Mouse (Mus musculus): ENCODE measurements around the gene Gm21969. TPM values are rescaled to one million over a fixed set of nuclear protein-coding genes. Genes with fewer than 3 reads are reported as not detected.

Gm21969 gene
- polyA plus RNA-seq, 1 experiment from 2014 or later = not detected

DNA sequence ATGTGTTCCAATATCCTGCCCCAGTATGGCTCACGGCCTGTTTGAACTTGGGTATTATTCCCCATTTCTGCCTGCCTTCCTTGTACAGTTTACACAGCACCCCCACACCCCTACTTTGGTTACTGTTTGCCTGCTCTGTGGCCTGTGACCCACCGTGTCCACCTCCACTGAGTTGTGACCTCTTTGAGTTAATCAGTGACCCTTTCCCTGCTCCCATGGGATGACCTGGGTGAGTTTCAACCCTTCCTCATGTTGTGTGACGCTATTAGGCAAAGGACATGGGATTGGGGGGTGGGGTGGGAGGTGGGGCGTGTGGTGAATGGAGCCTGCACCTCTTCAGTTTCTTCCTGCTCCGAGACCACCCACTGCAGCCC is 21.1 kb downstream of the Gm21969 start:
- no peaks in the 10 kb centered on the region for H3K9me3 ChIP-seq
- 0 out of 2 replicates have a peak overlapping the region, but pooled peaks have one; percentile 15 for H3K9ac ChIP-seq
- H3K36me3 ChIP-seq = no peaks in the 10 kb centered on the region
- no peak for ATAC-seq (ENCODE audit: insufficient number of reproducible peaks, insufficient read depth, low FRiP score, low TSS enrichment)
- H3K27me3 ChIP-seq = no peaks in the 10 kb centered on the region
- 53% methylated on average over 5 of the region's 5 CpGs for WGBS
- H3K4me2 ChIP-seq (replicated peaks) = peak overlapping the region; percentile 72
- no peak overlapping the region for H3K27ac ChIP-seq
- peaks cover 18% of the 10 kb centered on the region for H3K4me1 ChIP-seq
- H3K4me3 ChIP-seq = peak overlapping the region; percentile 71; the same call in 1 of the 2 replicates

DNA sequence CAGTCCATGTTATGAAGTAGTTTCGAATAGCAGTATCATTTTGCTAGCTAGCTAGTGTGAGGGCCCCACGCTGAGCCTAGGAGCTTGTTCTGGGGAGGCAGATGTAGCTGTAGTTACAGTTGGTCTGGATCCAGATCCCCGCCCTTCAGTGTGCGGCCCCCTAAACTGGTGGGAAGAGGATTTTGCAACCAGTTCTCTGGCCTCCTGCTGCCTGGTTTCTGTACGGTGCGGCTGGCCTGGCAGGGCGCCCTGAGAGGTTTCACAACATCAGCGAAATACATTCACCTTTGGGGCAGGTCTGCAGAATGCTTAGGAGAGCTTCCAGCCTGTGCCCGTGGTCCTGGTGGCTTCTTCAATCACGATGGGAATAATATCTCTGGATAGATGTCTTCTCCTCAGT is 21.7 kb downstream of the Gm21969 start:
- Histone ChIP-seq H3K9me3 (no peaks in the 10 kb centered on the region), H3K27ac (no peak overlapping the region), H3K4me2 (replicated peaks) (no peak overlapping the region), H3K36me3 (no peaks in the 10 kb centered on the region), H3K27me3 (no peaks in the 10 kb centered on the region), H3K4me1 (peaks cover 18% of the 10 kb centered on the region), H3K4me3 (peak overlapping the region; percentile 2; the same call in 1 of the 2 replicates), H3K9ac (no peak overlapping the region)
- no peak for ATAC-seq (ENCODE audit: insufficient number of reproducible peaks, insufficient read depth, low FRiP score, low TSS enrichment)
- WGBS = 85% methylated on average over 10 of the region's 10 CpGs

DNA sequence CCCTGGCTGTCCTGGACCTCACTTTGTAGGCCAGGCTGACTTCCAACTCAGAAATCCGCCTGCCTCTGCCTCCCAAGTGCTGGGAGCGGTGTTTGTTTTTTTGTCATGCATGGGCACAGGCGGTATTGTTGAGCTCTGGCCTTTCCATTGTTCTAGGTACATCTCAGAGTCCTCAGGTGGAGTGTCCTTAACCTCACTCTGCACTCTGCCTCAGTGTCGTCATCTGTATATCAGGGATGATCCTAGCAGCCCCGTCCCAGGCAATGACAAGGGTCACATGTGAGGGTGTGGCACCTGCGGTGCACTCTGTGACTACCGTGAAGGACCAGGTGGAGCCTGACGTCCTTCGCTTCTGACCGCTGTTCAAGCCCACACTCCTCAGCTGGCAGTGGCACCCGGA is 24.4 kb downstream of the Gm21969 start:
- Histone ChIP-seq H3K9ac (no peak overlapping the region), H3K4me2 (replicated peaks) (no peak overlapping the region), H3K27me3 (no peaks in the 10 kb centered on the region), H3K4me3 (no peak overlapping the region), H3K27ac (no peak overlapping the region), H3K4me1 (peaks cover 14% of the 10 kb centered on the region), H3K9me3 (no peaks in the 10 kb centered on the region), H3K36me3 (no peaks in the 10 kb centered on the region)
- WGBS = 92% methylated on average over 11 of the region's 11 CpGs
- no peak for ATAC-seq (ENCODE audit: insufficient number of reproducible peaks, insufficient read depth, low FRiP score, low TSS enrichment)

DNA sequence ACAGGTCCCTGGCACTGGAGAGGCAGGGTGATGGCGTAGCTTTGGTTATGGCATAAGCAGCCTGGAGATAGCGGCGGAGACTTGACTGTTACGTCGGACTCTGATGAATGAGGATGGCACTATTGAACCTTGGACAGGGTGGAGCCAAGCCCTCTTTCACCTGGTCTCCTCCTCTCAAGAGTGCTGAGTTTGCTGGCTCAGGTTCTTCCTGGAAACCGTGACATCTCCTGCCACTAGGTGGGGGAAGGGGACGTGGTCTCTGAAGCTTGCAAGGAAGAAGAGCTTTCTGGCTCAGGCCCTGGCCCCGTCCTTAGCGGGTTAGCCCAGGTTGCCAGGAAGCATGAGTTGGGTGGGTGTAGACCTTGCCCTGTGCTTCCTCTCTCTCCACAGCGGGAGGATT is 27.2 kb downstream of the Gm21969 start:
- Histone ChIP-seq H3K9ac (no peak overlapping the region), H3K4me2 (replicated peaks) (no peak overlapping the region), H3K27me3 (no peaks in the 10 kb centered on the region), H3K9me3 (no peaks in the 10 kb centered on the region), H3K27ac (no peak overlapping the region), H3K36me3 (no peaks in the 10 kb centered on the region), H3K4me1 (no peaks in the 10 kb centered on the region), H3K4me3 (no peak overlapping the region)
- WGBS = 69% methylated on average over 10 of the region's 10 CpGs
- ATAC-seq (ENCODE audit: insufficient number of reproducible peaks, insufficient read depth, low FRiP score, low TSS enrichment) = no peak

DNA sequence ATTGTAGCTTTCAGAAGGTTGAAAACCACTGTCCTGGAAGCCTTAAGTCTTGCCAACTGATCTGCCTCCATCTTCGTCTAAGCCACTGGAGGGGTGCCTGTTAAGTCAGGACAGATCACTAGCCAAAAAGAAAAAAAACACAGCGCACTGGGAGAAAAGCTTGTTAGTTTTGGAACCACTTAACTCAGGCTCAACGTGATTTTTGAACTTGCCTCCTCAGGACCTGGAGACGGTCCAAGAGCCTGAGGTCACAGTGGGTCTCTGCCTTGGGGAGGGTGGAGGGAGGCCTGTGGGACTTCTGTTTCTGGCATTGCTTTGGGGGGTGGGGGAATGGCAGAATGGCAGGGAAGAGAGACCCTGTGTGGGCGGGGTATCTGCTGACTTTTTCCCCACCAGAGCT is 28.2 kb downstream of the Gm21969 start:
- H3K9ac ChIP-seq = no peak overlapping the region
- no peak overlapping the region for H3K4me3 ChIP-seq
- WGBS = 68% methylated on average over 5 of the region's 5 CpGs
- no peak overlapping the region for H3K27ac ChIP-seq
- ATAC-seq (ENCODE audit: insufficient number of reproducible peaks, insufficient read depth, low FRiP score, low TSS enrichment) = no peak
- H3K9me3 ChIP-seq = no peaks in the 10 kb centered on the region
- no peaks in the 10 kb centered on the region for H3K4me1 ChIP-seq
- H3K27me3 ChIP-seq = no peaks in the 10 kb centered on the region
- no peaks in the 10 kb centered on the region for H3K36me3 ChIP-seq
- no peak overlapping the region for H3K4me2 ChIP-seq (replicated peaks)

DNA sequence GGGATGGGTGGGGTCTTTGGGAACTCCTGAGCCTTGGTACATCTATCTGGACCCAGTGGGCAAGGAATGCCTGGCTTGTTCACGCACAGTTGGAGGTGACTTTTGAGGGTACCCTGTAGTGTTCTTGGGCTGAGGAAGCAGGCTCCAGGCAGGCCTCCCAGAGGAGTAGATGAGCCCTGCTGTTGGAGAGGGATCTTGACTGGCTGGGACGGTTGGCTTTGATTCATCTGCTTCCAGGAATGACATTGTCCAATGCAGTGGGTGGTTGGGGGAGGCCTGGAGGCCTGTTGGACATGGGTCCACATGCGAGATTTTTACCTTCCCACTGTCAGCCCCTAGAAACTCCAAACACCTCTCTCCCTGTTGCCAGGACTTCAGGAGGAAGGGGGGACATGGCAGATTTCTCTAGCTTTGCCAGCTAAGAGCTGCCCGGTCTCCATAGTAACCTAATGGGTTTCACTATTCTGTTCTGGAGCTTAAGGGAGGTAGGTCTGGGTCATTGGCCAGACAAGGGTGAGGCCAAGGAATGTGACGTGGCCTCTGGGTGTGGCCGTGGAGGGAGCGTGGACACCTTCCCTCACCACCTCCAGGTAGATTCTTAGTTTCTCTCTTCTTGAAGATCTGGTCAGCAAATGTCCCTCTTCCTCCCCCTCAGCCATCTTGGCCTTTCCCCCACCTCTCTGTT is 28.7 kb downstream of the Gm21969 start:
- 86% methylated on average over 7 of the region's 7 CpGs for WGBS
- no peaks in the 10 kb centered on the region for H3K4me1 ChIP-seq
- no peak for ATAC-seq (ENCODE audit: insufficient number of reproducible peaks, insufficient read depth, low FRiP score, low TSS enrichment)

DNA sequence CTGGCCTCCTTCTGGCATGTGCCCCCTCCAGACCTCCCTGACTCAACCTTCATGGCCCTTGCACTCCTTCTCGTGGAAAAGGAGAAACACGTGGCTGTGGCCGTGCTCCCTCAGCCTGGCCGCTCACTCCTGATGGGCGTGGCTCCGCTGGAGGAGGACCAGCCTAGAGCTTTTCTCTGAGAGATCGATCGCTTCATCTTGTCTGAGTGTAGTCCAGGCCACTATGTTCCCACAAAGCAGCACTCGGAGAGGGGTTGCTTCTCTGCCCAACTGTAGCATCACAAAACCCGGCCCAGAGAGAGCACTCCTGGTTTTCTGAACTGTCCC is 29.2 kb downstream of the Gm21969 start:
- Histone ChIP-seq H3K36me3 (no peaks in the 10 kb centered on the region), H3K27me3 (no peaks in the 10 kb centered on the region), H3K9me3 (no peaks in the 10 kb centered on the region), H3K4me3 (no peak overlapping the region), H3K4me2 (replicated peaks) (no peak overlapping the region), H3K4me1 (no peaks in the 10 kb centered on the region), H3K27ac (no peak overlapping the region), H3K9ac (no peak overlapping the region)
- 77% methylated on average over 10 of the region's 10 CpGs for WGBS
- no peak for ATAC-seq (ENCODE audit: insufficient number of reproducible peaks, insufficient read depth, low FRiP score, low TSS enrichment)

More for the DNA sequence above, 28.7 kb downstream of the Gm21969 start:
- H3K27ac ChIP-seq = no peak overlapping the region
- no peak overlapping the region for H3K4me2 ChIP-seq (replicated peaks)
- H3K4me3 ChIP-seq = no peak overlapping the region
- H3K9me3 ChIP-seq = no peaks in the 10 kb centered on the region
- H3K36me3 ChIP-seq = no peaks in the 10 kb centered on the region
- H3K9ac ChIP-seq = no peak overlapping the region
- no peaks in the 10 kb centered on the region for H3K27me3 ChIP-seq

DNA sequence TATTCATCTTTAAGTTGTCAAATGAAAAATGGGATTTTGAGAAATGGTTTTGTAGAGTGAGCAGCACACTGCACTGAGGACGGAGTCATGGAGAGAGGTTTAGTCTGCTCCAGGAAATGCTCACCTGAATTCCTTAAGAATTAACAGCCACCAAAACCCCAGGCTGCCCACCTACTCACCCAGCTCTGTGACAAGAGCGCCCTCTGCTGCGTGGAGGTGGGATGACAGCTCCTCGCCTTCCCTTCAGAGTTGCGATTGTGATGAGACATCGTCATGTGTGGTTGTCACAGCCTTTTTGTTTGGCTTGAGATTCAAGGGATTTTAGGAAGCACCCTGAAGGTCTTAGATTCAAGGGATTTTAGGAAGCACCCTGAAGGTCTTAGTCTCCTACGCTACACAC is 33.4 kb downstream of the Gm21969 start:
- H3K9me3 ChIP-seq = no peaks in the 10 kb centered on the region
- ATAC-seq (ENCODE audit: insufficient number of reproducible peaks, insufficient read depth, low FRiP score, low TSS enrichment) = no peak; the same call in 1 of the 2 replicates
- H3K4me2 ChIP-seq (replicated peaks) = no peak overlapping the region
- no peak overlapping the region for H3K9ac ChIP-seq
- 27% methylated on average over 7 of the region's 7 CpGs for WGBS
- H3K36me3 ChIP-seq = peaks cover 8% of the 10 kb centered on the region; the same call in 1 of the 2 replicates
- no peak overlapping the region for H3K27ac ChIP-seq
- H3K4me3 ChIP-seq = no peak overlapping the region
- H3K4me1 ChIP-seq = peaks cover 3% of the 10 kb centered on the region
- peaks cover 11% of the 10 kb centered on the region for H3K27me3 ChIP-seq

DNA sequence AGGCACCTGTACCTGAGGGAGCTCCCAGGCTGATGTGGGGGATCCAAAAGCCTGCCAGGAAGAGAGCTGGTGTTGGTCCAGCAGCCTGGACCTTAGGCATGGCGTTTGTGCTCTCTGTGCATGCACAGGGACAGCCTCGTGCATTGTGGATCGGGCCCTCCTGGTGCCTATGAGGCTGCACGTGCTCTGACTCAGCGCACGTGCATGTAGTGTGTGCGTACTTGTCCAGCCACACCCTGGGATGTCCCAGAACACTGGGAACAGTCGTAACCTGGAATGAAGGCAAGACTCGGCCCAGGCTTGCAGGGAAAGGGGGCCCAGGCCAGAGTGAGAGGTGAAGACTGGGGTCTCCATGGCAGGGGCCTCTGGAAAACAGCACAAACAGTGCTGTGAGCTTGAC is 34.9 kb downstream of the Gm21969 start:
- ATAC-seq (ENCODE audit: insufficient number of reproducible peaks, insufficient read depth, low FRiP score, low TSS enrichment) = no peak
- Histone ChIP-seq H3K9me3 (no peaks in the 10 kb centered on the region), H3K27ac (no peak overlapping the region), H3K9ac (no peak overlapping the region), H3K4me1 (peaks cover 14% of the 10 kb centered on the region), H3K4me2 (replicated peaks) (no peak overlapping the region), H3K4me3 (no peak overlapping the region), H3K36me3 (peaks cover 8% of the 10 kb centered on the region; the same call in 1 of the 2 replicates), H3K27me3 (peaks cover 26% of the 10 kb centered on the region)
- 86% methylated on average over 9 of the region's 9 CpGs for WGBS

DNA sequence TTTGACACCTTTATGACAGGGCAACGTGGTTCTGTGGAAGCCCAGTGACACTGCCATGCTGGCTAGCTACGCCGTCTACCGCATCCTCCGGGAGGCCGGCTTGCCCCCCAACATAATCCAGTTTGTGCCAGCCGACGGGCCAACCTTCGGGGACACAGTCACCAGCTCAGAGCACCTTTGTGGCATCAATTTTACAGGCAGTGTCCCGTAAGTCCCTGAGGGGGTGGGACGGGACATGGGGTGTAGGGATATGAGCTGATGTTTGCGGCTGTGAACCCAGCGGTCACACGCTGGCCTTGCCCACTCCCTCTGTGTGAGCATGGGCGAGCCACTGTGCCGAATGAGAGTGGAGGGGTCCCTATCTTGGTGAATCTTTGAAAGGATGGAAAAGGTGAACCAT is 35.4 kb downstream of the Gm21969 start:
- no peak overlapping the region for H3K4me2 ChIP-seq (replicated peaks)
- H3K27ac ChIP-seq = no peak overlapping the region
- no peak overlapping the region for H3K9ac ChIP-seq
- peaks cover 8% of the 10 kb centered on the region; the same call in 1 of the 2 replicates for H3K36me3 ChIP-seq
- H3K4me3 ChIP-seq = no peak overlapping the region
- WGBS = 93% methylated on average over 16 of the region's 16 CpGs
- H3K27me3 ChIP-seq = peaks cover 31% of the 10 kb centered on the region
- H3K4me1 ChIP-seq = peaks cover 14% of the 10 kb centered on the region
- no peaks in the 10 kb centered on the region for H3K9me3 ChIP-seq
- ATAC-seq (ENCODE audit: insufficient number of reproducible peaks, insufficient read depth, low FRiP score, low TSS enrichment) = no peak

DNA sequence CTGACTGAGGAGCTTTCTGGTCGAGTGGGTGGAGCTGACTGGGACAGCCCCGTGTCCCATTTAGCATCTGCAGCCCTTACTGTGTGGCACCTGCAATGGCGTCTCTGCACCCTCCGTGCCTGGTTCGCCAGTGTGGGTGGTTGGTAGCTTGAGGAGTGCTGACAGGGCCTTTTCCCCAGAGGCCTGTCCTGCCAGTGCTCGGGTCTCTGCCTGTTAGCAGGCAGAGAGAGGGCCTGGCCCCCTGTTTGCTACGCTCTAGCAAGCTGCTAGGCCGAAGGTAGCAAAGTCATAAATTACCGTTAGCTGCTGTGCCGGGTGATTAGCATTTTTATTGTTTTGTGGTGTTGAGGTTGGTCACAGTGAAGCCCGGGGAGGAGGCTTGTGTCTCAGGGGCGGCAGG is 36.8 kb downstream of the Gm21969 start:
- no peak overlapping the region for H3K9ac ChIP-seq
- H3K27me3 ChIP-seq = peaks cover 36% of the 10 kb centered on the region
- peaks cover 10% of the 10 kb centered on the region; the same call in 1 of the 2 replicates for H3K36me3 ChIP-seq
- no peak overlapping the region for H3K4me2 ChIP-seq (replicated peaks)
- WGBS = 51% methylated on average over 12 of the region's 12 CpGs
- no peaks in the 10 kb centered on the region for H3K9me3 ChIP-seq
- H3K4me1 ChIP-seq = peaks cover 14% of the 10 kb centered on the region
- ATAC-seq (ENCODE audit: insufficient number of reproducible peaks, insufficient read depth, low FRiP score, low TSS enrichment) = no peak
- H3K4me3 ChIP-seq = no peak overlapping the region
- no peak overlapping the region for H3K27ac ChIP-seq

DNA sequence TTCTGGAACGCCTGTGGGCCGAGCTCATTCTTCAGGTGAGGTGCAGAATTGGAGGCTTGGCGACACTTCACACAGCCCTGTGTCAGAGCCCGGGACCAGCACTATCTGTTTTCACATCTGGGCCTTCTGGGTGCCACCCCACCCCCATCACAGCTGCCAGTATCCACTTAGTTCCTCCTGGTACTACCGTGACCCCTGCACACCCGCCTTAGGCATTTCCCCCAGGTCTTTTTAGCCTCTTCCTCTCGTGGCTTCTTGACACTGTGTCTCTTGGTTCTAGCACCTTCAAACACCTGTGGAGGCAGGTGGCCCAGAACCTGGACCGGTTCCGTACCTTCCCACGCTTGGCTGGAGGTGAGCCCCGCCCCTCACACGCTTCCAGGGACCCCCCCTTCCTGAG is 37.3 kb downstream of the Gm21969 start:
- Histone ChIP-seq H3K36me3 (peaks cover 13% of the 10 kb centered on the region; the same call in 1 of the 2 replicates), H3K9me3 (no peaks in the 10 kb centered on the region), H3K4me3 (no peak overlapping the region), H3K4me2 (replicated peaks) (no peak overlapping the region), H3K4me1 (peaks cover 14% of the 10 kb centered on the region), H3K9ac (no peak overlapping the region), H3K27ac (no peak overlapping the region), H3K27me3 (peaks cover 36% of the 10 kb centered on the region)
- WGBS = 69% methylated on average over 12 of the region's 12 CpGs
- ATAC-seq (ENCODE audit: insufficient number of reproducible peaks, insufficient read depth, low FRiP score, low TSS enrichment) = no peak
